Mouse (Mus musculus): ENCODE data around the gene Htra3. TPM values are rescaled to one million over a fixed set of nuclear protein-coding genes. Genes with fewer than 3 reads are reported as not detected.

Gene Htra3
- polyA plus RNA-seq, 1 experiment from 2014 or later = 7.8 TPM

- 70% methylated on average over 10 of the region's 10 CpGs for WGBS
- Histone ChIP-seq H3K9ac (ENCODE audit: low read length) (no peak overlapping the region), H3K4me3 (ENCODE audit: low read depth, low read length) (no peak overlapping the region), H3K36me3 (ENCODE audit: control insufficient read depth, insufficient read depth, low read length) (no peaks in the 10 kb centered on the region), H3K9me3 (replicated peaks; ENCODE audit: control insufficient read depth, low read length) (no peaks in the 10 kb centered on the region), H3K27ac (ENCODE audit: low read depth, low read length) (no peak overlapping the region), H3K4me2 (ENCODE audit: low read length) (no peak overlapping the region), H3K27me3 (replicated peaks; ENCODE audit: control insufficient read depth, insufficient read depth, low read length) (no peaks in the 10 kb centered on the region), H3K4me1 (ENCODE audit: control insufficient read depth, insufficient read depth, low read length) (no peaks in the 10 kb centered on the region)
- DNase-seq (ENCODE audit: low spot score) (no peak), ATAC-seq (no peak)
Observed at GRCm38 (mm10) chr5:35641961-35642584, 37.5 kb downstream of the Htra3 start.

GRCm38 (mm10) chr5:35636016-35636415 lies 43.6 kb downstream of the Htra3 start:
- Histone ChIP-seq H3K27me3 (replicated peaks; ENCODE audit: control insufficient read depth, insufficient read depth, low read length) (no peaks in the 10 kb centered on the region), H3K4me1 (ENCODE audit: control insufficient read depth, insufficient read depth, low read length) (no peaks in the 10 kb centered on the region), H3K36me3 (ENCODE audit: control insufficient read depth, insufficient read depth, low read length) (no peaks in the 10 kb centered on the region), H3K4me3 (ENCODE audit: low read depth, low read length) (no peak overlapping the region), H3K9ac (ENCODE audit: low read length) (no peak overlapping the region), H3K9me3 (replicated peaks; ENCODE audit: control insufficient read depth, low read length) (no peaks in the 10 kb centered on the region), H3K27ac (ENCODE audit: low read depth, low read length) (no peak overlapping the region), H3K4me2 (ENCODE audit: low read length) (no peak overlapping the region)
- WGBS = 93% methylated on average over 2 of the region's 2 CpGs
- DNase-seq (ENCODE audit: low spot score) = no peak
- ATAC-seq = no peak

- DNase-seq (ENCODE audit: low spot score) = no peak
Observed at GRCm38 (mm10) chr5:35632841-35633240, 46.7 kb downstream of the Htra3 start.

GRCm38 (mm10) chr5:35631755-35632154 lies 47.8 kb downstream of the Htra3 start:
- Histone ChIP-seq H3K4me2 (ENCODE audit: low read length) (no peak overlapping the region), H3K36me3 (ENCODE audit: control insufficient read depth, insufficient read depth, low read length) (no peaks in the 10 kb centered on the region), H3K9me3 (replicated peaks; ENCODE audit: control insufficient read depth, low read length) (no peaks in the 10 kb centered on the region), H3K4me3 (ENCODE audit: low read depth, low read length) (no peak overlapping the region), H3K27me3 (replicated peaks; ENCODE audit: control insufficient read depth, insufficient read depth, low read length) (no peaks in the 10 kb centered on the region), H3K27ac (ENCODE audit: low read depth, low read length) (no peak overlapping the region), H3K4me1 (ENCODE audit: control insufficient read depth, insufficient read depth, low read length) (no peaks in the 10 kb centered on the region; the same call in 1 of the 2 replicates), H3K9ac (ENCODE audit: low read length) (no peak overlapping the region)
- WGBS = 82% methylated on average over 5 of the region's 5 CpGs
- no peak for DNase-seq (ENCODE audit: low spot score)
- no peak for ATAC-seq

More at GRCm38 (mm10) chr5:35632841-35633240, 46.7 kb downstream of the Htra3 start:
- 97% methylated on average over 6 of the region's 6 CpGs for WGBS
- Histone ChIP-seq H3K9ac (ENCODE audit: low read length) (no peak overlapping the region), H3K36me3 (ENCODE audit: control insufficient read depth, insufficient read depth, low read length) (no peaks in the 10 kb centered on the region), H3K4me3 (ENCODE audit: low read depth, low read length) (no peak overlapping the region), H3K9me3 (replicated peaks; ENCODE audit: control insufficient read depth, low read length) (no peaks in the 10 kb centered on the region), H3K4me2 (ENCODE audit: low read length) (no peak overlapping the region), H3K27ac (ENCODE audit: low read depth, low read length) (no peak overlapping the region), H3K27me3 (replicated peaks; ENCODE audit: control insufficient read depth, insufficient read depth, low read length) (no peaks in the 10 kb centered on the region), H3K4me1 (ENCODE audit: control insufficient read depth, insufficient read depth, low read length) (no peaks in the 10 kb centered on the region; the same call in 1 of the 2 replicates)
- ATAC-seq = no peak

- H3K27me3 ChIP-seq (replicated peaks; ENCODE audit: control insufficient read depth, insufficient read depth, low read length) = no peaks in the 10 kb centered on the region
- H3K9me3 ChIP-seq (replicated peaks; ENCODE audit: control insufficient read depth, low read length) = no peaks in the 10 kb centered on the region
- no peak for ATAC-seq
- WGBS = 90% methylated on average over 3 of the region's 3 CpGs
- H3K27ac ChIP-seq (ENCODE audit: low read depth, low read length) = no peak overlapping the region
- H3K36me3 ChIP-seq (ENCODE audit: control insufficient read depth, insufficient read depth, low read length) = no peaks in the 10 kb centered on the region
- H3K4me2 ChIP-seq (ENCODE audit: low read length) = no peak overlapping the region
- no peak for DNase-seq (ENCODE audit: low spot score)
- H3K9ac ChIP-seq (ENCODE audit: low read length) = no peak overlapping the region
- no peaks in the 10 kb centered on the region; the same call in 1 of the 2 replicates for H3K4me1 ChIP-seq (ENCODE audit: control insufficient read depth, insufficient read depth, low read length)
- no peak overlapping the region for H3K4me3 ChIP-seq (ENCODE audit: low read depth, low read length)
Observed at GRCm38 (mm10) chr5:35631224-35631623, 48.4 kb downstream of the Htra3 start.

- H3K9ac ChIP-seq (ENCODE audit: low read length) = no peak overlapping the region
- H3K4me2 ChIP-seq (ENCODE audit: low read length) = no peak overlapping the region
- H3K4me3 ChIP-seq (ENCODE audit: low read depth, low read length) = no peak overlapping the region
- DNase-seq (ENCODE audit: low spot score) (peak; percentile 59), ATAC-seq (no peak)
- H3K27ac ChIP-seq (ENCODE audit: low read depth, low read length) = no peak overlapping the region
- no peaks in the 10 kb centered on the region for H3K36me3 ChIP-seq (ENCODE audit: control insufficient read depth, insufficient read depth, low read length)
- H3K9me3 ChIP-seq (replicated peaks; ENCODE audit: control insufficient read depth, low read length) = no peaks in the 10 kb centered on the region
- 53% methylated on average over 1 of the region's 1 CpGs for WGBS
- no peaks in the 10 kb centered on the region for H3K27me3 ChIP-seq (replicated peaks; ENCODE audit: control insufficient read depth, insufficient read depth, low read length)
- H3K4me1 ChIP-seq (ENCODE audit: control insufficient read depth, insufficient read depth, low read length) = no peaks in the 10 kb centered on the region; the same call in 1 of the 2 replicates
Observed at GRCm38 (mm10) chr5:35630706-35631105, 48.9 kb downstream of the Htra3 start.

- no peak for ATAC-seq
- no peak overlapping the region for H3K9ac ChIP-seq (ENCODE audit: low read length)
- no peak for DNase-seq (ENCODE audit: low spot score)
- no peaks in the 10 kb centered on the region for H3K27me3 ChIP-seq (replicated peaks; ENCODE audit: control insufficient read depth, insufficient read depth, low read length)
- no peaks in the 10 kb centered on the region; the same call in 1 of the 2 replicates for H3K4me1 ChIP-seq (ENCODE audit: control insufficient read depth, insufficient read depth, low read length)
- no peak overlapping the region for H3K27ac ChIP-seq (ENCODE audit: low read depth, low read length)
- H3K4me3 ChIP-seq (ENCODE audit: low read depth, low read length) = no peak overlapping the region
- H3K36me3 ChIP-seq (ENCODE audit: control insufficient read depth, insufficient read depth, low read length) = no peaks in the 10 kb centered on the region
- H3K4me2 ChIP-seq (ENCODE audit: low read length) = no peak overlapping the region
- H3K9me3 ChIP-seq (replicated peaks; ENCODE audit: control insufficient read depth, low read length) = no peaks in the 10 kb centered on the region
Observed at GRCm38 (mm10) chr5:35629333-35629732, 50.2 kb downstream of the Htra3 start.

- H3K4me3 ChIP-seq (ENCODE audit: low read depth, low read length) = no peak overlapping the region
- no peaks in the 10 kb centered on the region for H3K27me3 ChIP-seq (replicated peaks; ENCODE audit: control insufficient read depth, insufficient read depth, low read length)
- 38% methylated on average over 1 of the region's 1 CpGs for WGBS
- no peaks in the 10 kb centered on the region for H3K9me3 ChIP-seq (replicated peaks; ENCODE audit: control insufficient read depth, low read length)
- H3K4me2 ChIP-seq (ENCODE audit: low read length) = no peak overlapping the region
- no peaks in the 10 kb centered on the region; the same call in 1 of the 2 replicates for H3K4me1 ChIP-seq (ENCODE audit: control insufficient read depth, insufficient read depth, low read length)
- DNase-seq (ENCODE audit: low spot score) = peak; percentile 67
- no peaks in the 10 kb centered on the region for H3K36me3 ChIP-seq (ENCODE audit: control insufficient read depth, insufficient read depth, low read length)
- H3K9ac ChIP-seq (ENCODE audit: low read length) = no peak overlapping the region
- peak; percentile 50; the same call in 1 of the 2 replicates for ATAC-seq
- no peak overlapping the region for H3K27ac ChIP-seq (ENCODE audit: low read depth, low read length)
Observed at GRCm38 (mm10) chr5:35628685-35629084, 50.9 kb downstream of the Htra3 start.

- Histone ChIP-seq H3K36me3 (ENCODE audit: control insufficient read depth, insufficient read depth, low read length) (no peaks in the 10 kb centered on the region), H3K27ac (ENCODE audit: low read depth, low read length) (no peak overlapping the region)
- 61% methylated on average over 7 of the region's 7 CpGs for WGBS
Observed at GRCm38 (mm10) chr5:35627307-35627840, 52.2 kb downstream of the Htra3 start.

More at GRCm38 (mm10) chr5:35627307-35627840, 52.2 kb downstream of the Htra3 start:
- H3K9ac ChIP-seq (ENCODE audit: low read length) = no peak overlapping the region
- DNase-seq (ENCODE audit: low spot score) (no peak), ATAC-seq (no peak)
- H3K4me3 ChIP-seq (ENCODE audit: low read depth, low read length) = no peak overlapping the region
- H3K9me3 ChIP-seq (replicated peaks; ENCODE audit: control insufficient read depth, low read length) = no peaks in the 10 kb centered on the region
- H3K4me1 ChIP-seq (ENCODE audit: control insufficient read depth, insufficient read depth, low read length) = no peaks in the 10 kb centered on the region; the same call in 1 of the 2 replicates
- no peak overlapping the region for H3K4me2 ChIP-seq (ENCODE audit: low read length)
- H3K27me3 ChIP-seq (replicated peaks; ENCODE audit: control insufficient read depth, insufficient read depth, low read length) = no peaks in the 10 kb centered on the region
